Mouse (Mus musculus) cerebellum, postnatal 36 days (tissue): ENCODE data around the gene Olfr1016.

Experiments
- DNase-seq, 2 experiments: peaks; one replicate each; pipeline ENCODE4 v3.0.0; 2021 to 2022; ENCODE audit warnings: mixed read lengths in 2 of 2

Olfr1016 gene

GRCm38 (mm10) chr2:85802444-85802843, at the start of gene Olfr1016:
TSS of gene Olfr1016 (minus strand) at chr2:85802544.
- DNase-seq = no peak

GRCm38 (mm10) chr2:85846730-85847129, 44.4 kb upstream of the Olfr1016 start, which contains the start of gene Olfr1020:
TSS of gene Olfr1020 (plus strand) at chr2:85847030.
- DNase-seq = no peak

DNA sequence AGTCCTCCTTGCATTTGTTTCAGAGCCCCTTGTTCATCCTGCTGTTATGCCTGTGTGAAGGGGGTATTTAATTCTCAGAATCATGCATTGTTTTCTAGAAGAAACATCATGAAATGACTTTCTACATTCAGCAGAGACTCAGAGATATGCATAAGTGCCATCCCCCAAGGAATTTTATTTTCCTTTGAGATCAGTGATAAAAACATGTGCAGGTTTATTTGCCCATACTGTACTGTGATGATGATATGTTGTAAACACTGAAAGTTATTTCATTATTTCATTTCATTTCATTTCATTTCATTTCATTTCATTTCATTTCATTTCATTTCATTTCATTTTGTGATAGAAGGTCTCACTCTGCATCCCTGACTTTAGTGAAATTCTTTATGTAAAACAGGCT, 43.0 kb upstream of the Olfr1016 start, which contains the start of gene Olfr1019:
Olfr1019 (minus strand) TSS at position 101 of the 400 bp plus-strand sequence.
- no peak for DNase-seq

DNA sequence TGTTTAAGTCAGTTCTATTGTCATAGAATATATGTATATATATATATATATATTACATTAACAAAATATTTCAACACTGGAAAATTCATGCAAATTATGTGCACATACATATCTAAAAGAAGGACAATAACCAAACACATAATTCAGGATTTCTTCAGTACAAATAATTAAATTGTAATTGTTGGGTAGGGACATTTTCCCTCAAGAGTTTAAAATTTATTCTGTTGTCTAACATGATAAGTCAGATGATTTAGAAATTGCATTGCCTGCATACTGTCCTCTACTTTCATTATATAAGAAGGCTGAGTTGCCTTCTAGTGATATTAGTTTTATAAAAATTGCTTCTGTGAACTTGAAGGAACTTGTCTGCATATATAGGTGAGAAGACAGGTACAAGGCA, 15.8 kb upstream of the Olfr1016 start, which contains the start of gene Olfr1018:
Olfr1018 (plus strand) TSS at position 301 of the 400 bp plus-strand sequence.
- DNase-seq = no peak

GRCm38 (mm10) chr2:85804501-85804900, 2.2 kb upstream of the Olfr1016 start:
- no peak for DNase-seq

DNA sequence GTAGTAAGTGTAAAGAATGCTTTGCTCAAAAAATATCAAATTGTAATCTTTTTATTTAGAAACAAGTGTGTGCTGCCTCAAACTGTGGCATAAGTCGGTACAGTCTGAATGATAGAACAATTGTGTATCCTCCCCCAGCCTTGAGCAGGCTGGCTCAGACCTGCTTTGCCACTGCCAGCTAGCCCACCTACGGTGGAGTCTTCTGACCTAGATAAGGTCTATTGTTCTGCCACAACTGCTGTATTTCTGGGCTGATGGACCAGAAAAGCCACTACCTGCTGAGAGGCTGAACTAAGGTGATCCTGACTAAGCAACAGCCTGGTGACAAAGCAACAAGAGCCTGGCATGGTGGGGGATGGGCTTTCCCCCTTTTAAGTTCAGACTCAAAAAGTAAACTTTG, 10.0 kb downstream of the Olfr1016 start:
- DNase-seq = peak; percentile 1 to 2

- DNase-seq = no peak
Observed at GRCm38 (mm10) chr2:85781717-85782116, 20.6 kb downstream of the Olfr1016 start, which contains the start of gene Olfr1015. TSS of gene Olfr1015 (plus strand) at chr2:85782017.

DNA sequence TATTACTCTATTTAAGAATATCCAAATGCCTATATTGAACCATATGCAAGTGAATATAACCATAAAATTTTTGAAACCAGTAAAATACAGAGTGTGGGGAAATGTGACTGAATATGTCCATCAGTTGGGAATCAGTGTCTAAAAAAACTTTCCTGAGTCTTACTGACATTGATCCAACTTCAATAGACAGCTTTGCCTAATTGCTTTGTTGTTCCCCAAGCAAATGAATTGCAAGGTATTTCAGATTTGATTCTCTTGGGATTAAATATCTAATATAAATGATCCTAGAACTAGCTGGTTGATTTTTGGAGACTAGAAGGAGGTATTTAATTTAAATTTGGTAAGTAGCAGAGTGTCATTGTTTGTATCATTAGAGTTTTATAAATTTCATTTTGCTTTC, 29.9 kb downstream of the Olfr1016 start, which contains the start of gene Olfr1014:
Olfr1014 (plus strand) TSS at position 301 of the 400 bp plus-strand sequence.
- no peak for DNase-seq

- DNase-seq = no peak
Observed at GRCm38 (mm10) chr2:85766798-85767197, 35.5 kb downstream of the Olfr1016 start, which contains the start of gene Olfr1013. TSS of gene Olfr1013 (plus strand) at chr2:85767098.

- DNase-seq = no peak
Observed at GRCm38 (mm10) chr2:85762666-85763065, 39.7 kb downstream of the Olfr1016 start, which contains the start of gene Olfr1012. TSS of gene Olfr1012 (minus strand) at chr2:85762766.

- DNase-seq = no peak
Observed at GRCm38 (mm10) chr2:85753822-85754221, 48.5 kb downstream of the Olfr1016 start.
